Comparison of ENCODE assay signal across 10 mouse cellular contexts in the genomic region with DNA sequence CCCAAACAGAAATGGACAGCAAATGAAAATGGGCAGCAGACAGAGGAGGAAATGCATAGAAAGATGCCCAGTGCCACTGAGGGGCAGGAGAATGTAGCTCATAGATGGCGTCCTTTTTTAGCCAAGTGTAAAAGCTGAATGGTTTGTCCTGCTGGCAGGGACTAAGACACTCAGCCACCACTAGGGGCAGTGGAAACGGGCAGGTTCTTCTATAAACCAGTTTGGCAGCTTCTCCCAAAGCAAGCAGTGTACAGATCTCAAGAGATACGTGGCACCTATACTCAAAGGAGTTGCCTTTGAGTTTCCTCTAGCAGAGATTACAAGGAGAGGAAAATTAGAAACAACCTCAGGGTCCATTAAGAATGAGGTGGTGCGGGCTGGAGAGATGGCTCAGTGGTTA. TPM values are rescaled to one million over a fixed set of nuclear protein-coding genes. Genes with fewer than 3 reads are reported as not detected.
DNase-seq lines count a peak whose midpoint lies in the region; ATAC-seq and TF ChIP-seq lines count a peak whose summit lies in the region.
"Had no signal": no experiment of that assay in that cellular context is flagged by ENCODE, and none has a peak within 500 bp of the region (broad histone marks: within the 10 kb centered on the region; RNA-seq: fewer than 3 reads in every experiment).

No protein-coding gene starts in this region.

- H3K4me3 ChIP-seq in kidney, embryonic 14.5 days (ENCODE audit: low read length) = no peak overlapping the region
- H3K4me3 ChIP-seq in G1E (ENCODE audit: low read depth, low read length) = no peak overlapping the region
- H3K4me3 ChIP-seq: liver, embryonic 15.5 days had no signal

- H3K36me3 ChIP-seq in kidney, embryonic 14.5 days (ENCODE audit: control insufficient read depth, insufficient read depth, low read length) = no peaks in the 10 kb centered on the region
- no peaks in the 10 kb centered on the region for H3K36me3 ChIP-seq in G1E (replicated peaks)
- H3K36me3 ChIP-seq: liver, embryonic 15.5 days had no signal

- ATAC-seq in kidney, embryonic 14.5 days (ENCODE audit: low FRiP score, low TSS enrichment) = no peak; the same call in 1 of the 2 replicates
- ATAC-seq in G1E (ENCODE audit: extremely low read depth, insufficient number of reproducible peaks, low FRiP score, poor library complexity, severe bottlenecking) = no peak
- no peak for ATAC-seq in erythroblast, adult 5-6 weeks (replicated peaks; ENCODE audit: low FRiP score, poor library complexity, severe bottlenecking)

- peaks cover 35% of the 10 kb centered on the region for H3K27me3 ChIP-seq in kidney, embryonic 14.5 days (ENCODE audit: control insufficient read depth, insufficient read depth, low read length)
- peaks cover 23% of the 10 kb centered on the region for H3K27me3 ChIP-seq in G1E (ENCODE audit: insufficient read depth, low read length)

- H3K4me1 ChIP-seq in kidney, embryonic 14.5 days (ENCODE audit: control insufficient read depth, insufficient read depth, low read length) = no peaks in the 10 kb centered on the region
- H3K4me1 ChIP-seq in G1E (ENCODE audit: insufficient read depth, low read depth, low read length) = peaks cover 14% of the 10 kb centered on the region

- no peaks in the 10 kb centered on the region for H3K9me3 ChIP-seq in kidney, embryonic 14.5 days (ENCODE audit: control insufficient read depth, low read length)
- H3K9me3 ChIP-seq in G1E (replicated peaks) = no peaks in the 10 kb centered on the region
- H3K9me3 ChIP-seq: liver, embryonic 15.5 days had no signal

- no peak overlapping the region for H3K27ac ChIP-seq in kidney, embryonic 14.5 days (ENCODE audit: low read depth, low read length)
- H3K27ac ChIP-seq: liver, embryonic 15.5 days had no signal

- WGBS in kidney, embryonic 14.5 days = 21% methylated on average over 4 of the region's 4 CpGs

- peak; percentile 53 for DNase-seq in kidney, postnatal 14 days
- DNase-seq in G1E (ENCODE audit: low spot score) = peak; percentile 39
- DNase-seq in embryo, embryonic 10.5 days (ENCODE audit: low spot score) = peak; percentile 69
- DNase-seq in lung, postnatal 14 days = peak; percentile 39
- DNase-seq in spleen, postnatal 4 days (ENCODE audit: low spot score in 2 of 2) = no peak
- no peak for DNase-seq in adipocyte (ENCODE audit: low spot score)

- H3K9ac ChIP-seq in kidney, embryonic 14.5 days (ENCODE audit: low read depth, low read length) = no peak overlapping the region
- H3K9ac ChIP-seq: liver, embryonic 15.5 days had no signal

- TF ChIP-seq CTCF in G1E (IDR thresholded peaks at IDR 0.05; ENCODE audit: low read depth, low read length) = peak; percentile 37; the same call in 1 of the 2 replicates

- H3K4me2 ChIP-seq in kidney, embryonic 14.5 days (replicated peaks; ENCODE audit: low read depth, low read length) = no peak overlapping the region
- H3K4me2 ChIP-seq: liver, embryonic 15.5 days had no signal

RNA-seq across cellular contexts. Expression of gene Gm20479, which starts 21.2 kb away (rescaled TPM):
- polyA plus RNA-seq in kidney, embryonic 14.5 days (2014; fragmentation: Nextera tagmentation; extraction: Ambion mirVana) = 1.9 TPM in 1 of 2 replicates, not detected in the other
- total RNA-seq in G1E (2014; fragmentation: Nextera tagmentation) (not detected in 2 replicates), G1E (2017) (1.3 TPM in 1 of 2 replicates, not detected in the other)
- 1.2 and 1.4 TPM in 2 replicates for polyA plus RNA-seq in G1E (2012)
- total RNA-seq in erythroblast, adult 5-6 weeks (2015; ENCODE audit: low replicate concordance) = not detected in 2 replicates
- not detected in 2 replicates for total RNA-seq in erythroblast, adult 5-6 weeks (2017; ENCODE audit: low replicate concordance)
- polyA plus RNA-seq: frontal cortex, adult 2 months had no signal

RNA-seq across cellular contexts. Expression of gene Shkbp1, which starts 22.6 kb away (rescaled TPM):
- polyA plus RNA-seq in kidney, embryonic 14.5 days (2014; fragmentation: Nextera tagmentation; extraction: Ambion mirVana) = 38.4 and 41.0 TPM in 2 replicates
- total RNA-seq in G1E (2014; fragmentation: Nextera tagmentation) (89.8 and 111 TPM in 2 replicates), G1E (2017) (27.4 and 29.5 TPM in 2 replicates)
- polyA plus RNA-seq in G1E (2012) = 218 and 220 TPM in 2 replicates
- total RNA-seq in erythroblast, adult 5-6 weeks (2015; ENCODE audit: low replicate concordance) = 9.0 and 13.3 TPM in 2 replicates
- total RNA-seq in erythroblast, adult 5-6 weeks (2017; ENCODE audit: low replicate concordance) = 3.4 and 10.0 TPM in 2 replicates

RNA-seq across cellular contexts. Expression of gene Ltbp4, which starts 40.9 kb away (rescaled TPM):
- 23.4 and 26.0 TPM in 2 replicates for polyA plus RNA-seq in kidney, embryonic 14.5 days (2014; fragmentation: Nextera tagmentation; extraction: Ambion mirVana)
- 0.39 and 9.1 TPM in 2 replicates for total RNA-seq in G1E (2014; fragmentation: Nextera tagmentation)
- 0.06 and 0.16 TPM in 2 replicates for total RNA-seq in G1E (2017)
- 1.0 and 1.5 TPM in 2 replicates for polyA plus RNA-seq in G1E (2012)
- total RNA-seq in erythroblast, adult 5-6 weeks (2015; ENCODE audit: low replicate concordance) = not detected in 2 replicates
- 1.2 TPM in 1 of 2 replicates, not detected in the other for total RNA-seq in erythroblast, adult 5-6 weeks (2017; ENCODE audit: low replicate concordance)

Comparison
In these comparisons a context has a peak if more than half of its experiments do, and no peak if none do; other contexts are left out.
1. DNase-seq: peak in kidney, postnatal 14 days (single experiment), G1E (single experiment), embryo, embryonic 10.5 days (single experiment) and lung, postnatal 14 days (single experiment); none in spleen, postnatal 4 days (0 of 2) and adipocyte (single experiment).